Mouse (Mus musculus) heart, postnatal 0 days (tissue): Measurements from ENCODE around the gene Psmd11. TPM values are rescaled to one million over a fixed set of nuclear protein-coding genes. Genes with fewer than 3 reads are reported as not detected.

Experiments used
- ATAC-seq: fragments of 200-750 bp; cut with Nextera tagmentation; 2 replicates; pipeline ENCODE4 v1.8.0; 2017; ENCODE audit warnings: low read depth, moderate number of reproducible peaks, moderate library complexity; ENCODE audit not compliant: insufficient read depth
- DNase-seq: peaks from one replicate; pipeline ENCODE4 v3.0.0-alpha.2; 2016; ENCODE audit warnings: low spot score
- H3K27ac ChIP-seq: fragments of 300-500 bp; sonication (generic); 2 replicates; pipeline ENCODE4 v1.5.1; 2014; ENCODE audit warnings: low read depth, mild to moderate bottlenecking
- H3K27me3 ChIP-seq: fragments of 300-500 bp; sonication (generic); 2 replicates; pipeline ENCODE4 v1.6.1; 2014; ENCODE audit warnings: low read length, mixed read lengths; ENCODE audit not compliant: control insufficient read depth, insufficient read depth
- H3K36me3 ChIP-seq: fragments of 300-500 bp; sonication (generic); replicated peaks from 2 replicates; pipeline ENCODE4 v1.6.1; 2014; ENCODE audit warnings: low read length, mixed read lengths; ENCODE audit not compliant: control insufficient read depth, insufficient read depth
- H3K4me1 ChIP-seq: fragments of 300-500 bp; sonication (generic); 2 replicates; pipeline ENCODE4 v1.6.1; 2014; ENCODE audit warnings: antibody characterized with exemption; ENCODE audit not compliant: control insufficient read depth, insufficient read depth
- H3K4me2 ChIP-seq: fragments of 300-500 bp; sonication (generic); 2 replicates; pipeline ENCODE4 v1.6.1; 2014; ENCODE audit warnings: low read depth, mild to moderate bottlenecking, low read length, moderate library complexity
- H3K4me3 ChIP-seq: fragments of 300-500 bp; sonication (generic); 2 replicates; pipeline ENCODE4 v1.5.1; 2014; ENCODE audit warnings: low read depth, low read length
- H3K9ac ChIP-seq: fragments of 300-500 bp; sonication (generic); replicated peaks from 2 replicates; pipeline ENCODE4 v1.6.1; 2014; ENCODE audit warnings: low read depth, low read length, mixed read lengths
- H3K9me3 ChIP-seq: fragments of 300-500 bp; sonication (generic); replicated peaks from 2 replicates; pipeline ENCODE4 v1.6.1; 2016; ENCODE audit warnings: low read length; ENCODE audit not compliant: control insufficient read depth
- CTCF ChIP-seq: IDR thresholded peaks from 2 replicates; pipeline ENCODE4 v1.5.1; 2016; ENCODE audit warnings: antibody characterized with exemption, control low read depth, low read depth
- EP300 ChIP-seq: IDR thresholded peaks from 2 replicates; pipeline ENCODE4 v1.6.1; 2016; ENCODE audit warnings: antibody characterized with exemption, low read depth
- WGBS: fragments of 180-500 bp; shearing (Covaris S2); extraction: QIAGEN DNeasy Blood & Tissue Kit; methylation state at CpG from one replicate; pipeline ENCODE4 v1.1.7; 2014; 5-methylcytosine and 5-hydroxymethylcytosine counted together
- polyA plus RNA-seq: library from polyadenylated mRNA; unstranded; fragments of >200 nt; fragmentation: Nextera tagmentation; extraction: Ambion mirVana; gene quantifications from 2 replicates; pipeline ENCODE4 v1.2.1, GENCODE M21; 2015
- total RNA-seq: library from RNA; depleted of rRNA; stranded (reverse); fragments of >200 nt; gene quantifications from 2 replicates; pipeline ENCODE4 v1.2.3, GENCODE M21; 2014; ENCODE audit warnings: low replicate concordance

Gene Psmd11
- total and polyA plus RNA-seq, 2 experiments from 2014 or later = 36.0 to 187 TPM

DNA sequence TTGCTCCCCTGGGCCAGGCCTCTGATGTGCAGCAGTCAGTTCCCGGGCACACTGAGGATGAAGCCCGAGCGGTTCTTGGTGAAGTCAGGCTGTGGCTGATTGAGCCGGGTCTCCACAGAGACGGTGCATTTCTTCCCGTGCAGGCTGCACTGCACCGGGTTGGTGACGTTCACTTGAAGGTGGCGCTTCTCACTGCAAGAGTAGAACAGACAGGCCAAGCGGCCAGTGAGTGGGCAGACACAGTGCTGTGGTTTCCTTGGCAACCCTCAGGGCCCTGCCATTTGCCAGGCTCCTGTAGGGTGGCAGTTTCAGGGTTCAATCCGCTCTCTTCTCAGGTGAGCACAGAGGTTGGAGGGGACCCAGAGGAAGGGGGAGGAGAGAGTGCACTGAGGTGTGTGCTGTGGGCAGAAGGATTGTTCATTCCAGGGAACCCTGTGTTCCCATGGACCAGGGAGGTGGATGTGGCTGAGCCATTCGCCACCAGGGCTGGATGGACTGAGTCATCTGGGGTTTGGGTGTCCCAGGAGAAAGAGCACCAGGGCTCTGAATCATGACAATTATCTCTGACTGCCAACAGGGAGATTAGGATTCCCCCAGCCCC, 55.9 kb downstream of the Psmd11 start:
- Histone ChIP-seq H3K4me1 (peaks cover 13% of the 10 kb centered on the region), H3K27ac (no peak overlapping the region), H3K9me3 (no peaks in the 10 kb centered on the region), H3K27me3 (no peaks in the 10 kb centered on the region), H3K4me2 (no peak overlapping the region), H3K36me3 (0 out of 2 replicates have a peak, but pooled peaks cover 2% of the 10 kb centered on the region), H3K4me3 (no peak overlapping the region), H3K9ac (no peak overlapping the region)
- DNase-seq (no peak), ATAC-seq (no peak)
- 60% methylated on average over 12 of the region's 12 CpGs for WGBS
- TF ChIP-seq EP300 (no peak), CTCF (no peak)

- 74% methylated on average over 7 of the region's 9 CpGs for WGBS
- no peak for ATAC-seq
These were observed 56.7 kb downstream of the Psmd11 start for GRCm38 (mm10) chr11:80485120-80485551.

DNA sequence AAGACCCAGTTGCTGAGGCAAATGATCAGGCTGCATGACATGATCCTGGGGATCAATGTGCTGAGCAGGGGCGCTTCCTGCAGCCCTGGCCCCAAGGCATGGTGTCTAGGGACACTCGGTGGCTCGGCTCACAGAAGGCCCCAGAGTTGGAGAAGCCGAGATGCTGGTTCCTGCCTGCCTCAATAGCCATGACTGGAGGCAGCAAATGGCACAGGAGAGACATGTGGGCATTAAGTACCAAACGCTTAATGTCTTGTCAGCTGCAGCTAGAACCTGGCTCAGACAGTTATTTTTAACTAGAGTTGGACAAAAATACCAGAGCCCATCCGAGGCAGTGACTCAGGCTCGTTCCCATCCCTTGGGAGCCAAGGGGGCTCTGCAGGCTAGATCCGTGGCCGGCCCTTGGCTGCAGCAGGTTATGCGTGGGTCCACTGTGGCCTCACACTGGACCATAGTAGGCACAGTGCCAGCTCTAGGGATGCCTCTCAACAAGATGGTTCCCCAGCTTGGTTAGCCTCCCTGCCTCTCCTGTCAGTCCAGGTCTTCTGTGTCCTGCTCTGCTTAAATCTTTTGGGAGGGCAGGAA, 57.3 kb downstream of the Psmd11 start:
- H3K9ac ChIP-seq = no peak overlapping the region
- no peak overlapping the region for H3K4me2 ChIP-seq
- H3K9me3 ChIP-seq = no peaks in the 10 kb centered on the region
- ATAC-seq = no peak
- no peak for TF ChIP-seq EP300
- no peak for TF ChIP-seq CTCF
- H3K27me3 ChIP-seq = no peaks in the 10 kb centered on the region
- DNase-seq = no peak
- no peak overlapping the region for H3K4me3 ChIP-seq
- 48% methylated on average over 10 of the region's 10 CpGs for WGBS
- H3K36me3 ChIP-seq = 0 out of 2 replicates have a peak, but pooled peaks cover 2% of the 10 kb centered on the region
- peaks cover 18% of the 10 kb centered on the region for H3K4me1 ChIP-seq
- no peak overlapping the region for H3K27ac ChIP-seq

More at GRCm38 (mm10) chr11:80485120-80485551, 56.7 kb downstream of the Psmd11 start:
- TF ChIP-seq EP300 (no peak), CTCF (no peak)
- Histone ChIP-seq H3K27ac (no peak overlapping the region), H3K36me3 (0 out of 2 replicates have a peak, but pooled peaks cover 2% of the 10 kb centered on the region), H3K9ac (no peak overlapping the region), H3K4me3 (no peak overlapping the region), H3K27me3 (no peaks in the 10 kb centered on the region), H3K4me1 (peaks cover 18% of the 10 kb centered on the region), H3K9me3 (no peaks in the 10 kb centered on the region), H3K4me2 (no peak overlapping the region)
- DNase-seq = no peak

DNA sequence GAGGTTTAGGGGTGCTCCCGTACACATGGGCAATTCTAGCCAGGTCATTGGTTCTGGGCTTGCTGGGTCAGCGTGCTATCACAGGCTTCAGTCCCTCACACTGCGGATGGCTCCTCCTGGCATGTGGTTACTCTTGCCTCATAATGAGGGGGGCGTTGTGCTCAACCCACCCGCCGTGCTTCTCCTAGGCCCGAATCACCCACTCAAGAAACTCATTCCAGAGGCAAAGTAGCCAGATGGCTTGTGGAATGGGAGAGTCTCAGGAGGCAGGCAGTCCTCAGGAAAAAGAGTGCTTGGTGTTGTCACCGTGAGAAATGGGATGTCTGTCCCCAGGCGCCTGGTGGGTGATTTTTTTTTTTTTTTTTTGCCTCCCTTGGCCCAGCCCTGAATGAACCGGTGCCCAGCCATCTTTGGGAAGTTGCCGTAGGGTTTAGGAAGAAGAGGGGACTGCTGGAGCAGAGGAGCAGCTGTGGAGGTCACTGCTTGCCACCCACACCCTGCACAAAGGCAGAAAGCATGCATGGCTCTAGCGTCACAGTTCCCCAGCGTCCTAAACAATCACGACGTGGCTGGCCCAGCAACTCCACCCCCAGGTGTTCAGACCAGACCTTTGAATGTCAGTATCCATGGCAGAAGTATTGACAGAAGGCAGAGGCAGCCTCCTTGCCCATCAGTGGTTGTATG, 59.6 kb downstream of the Psmd11 start:
- DNase-seq (no peak), ATAC-seq (no peak)
- H3K4me3 ChIP-seq = no peak overlapping the region
- H3K27me3 ChIP-seq = no peaks in the 10 kb centered on the region
- H3K9me3 ChIP-seq = no peaks in the 10 kb centered on the region
- 83% methylated on average over 15 of the region's 15 CpGs for WGBS
- no peak overlapping the region for H3K4me2 ChIP-seq
- H3K36me3 ChIP-seq = 0 out of 2 replicates have a peak, but pooled peaks cover 2% of the 10 kb centered on the region
- no peak overlapping the region for H3K9ac ChIP-seq
- no peak overlapping the region for H3K27ac ChIP-seq
- H3K4me1 ChIP-seq = peaks cover 18% of the 10 kb centered on the region
- TF ChIP-seq EP300 (no peak), CTCF (no peak)

DNA sequence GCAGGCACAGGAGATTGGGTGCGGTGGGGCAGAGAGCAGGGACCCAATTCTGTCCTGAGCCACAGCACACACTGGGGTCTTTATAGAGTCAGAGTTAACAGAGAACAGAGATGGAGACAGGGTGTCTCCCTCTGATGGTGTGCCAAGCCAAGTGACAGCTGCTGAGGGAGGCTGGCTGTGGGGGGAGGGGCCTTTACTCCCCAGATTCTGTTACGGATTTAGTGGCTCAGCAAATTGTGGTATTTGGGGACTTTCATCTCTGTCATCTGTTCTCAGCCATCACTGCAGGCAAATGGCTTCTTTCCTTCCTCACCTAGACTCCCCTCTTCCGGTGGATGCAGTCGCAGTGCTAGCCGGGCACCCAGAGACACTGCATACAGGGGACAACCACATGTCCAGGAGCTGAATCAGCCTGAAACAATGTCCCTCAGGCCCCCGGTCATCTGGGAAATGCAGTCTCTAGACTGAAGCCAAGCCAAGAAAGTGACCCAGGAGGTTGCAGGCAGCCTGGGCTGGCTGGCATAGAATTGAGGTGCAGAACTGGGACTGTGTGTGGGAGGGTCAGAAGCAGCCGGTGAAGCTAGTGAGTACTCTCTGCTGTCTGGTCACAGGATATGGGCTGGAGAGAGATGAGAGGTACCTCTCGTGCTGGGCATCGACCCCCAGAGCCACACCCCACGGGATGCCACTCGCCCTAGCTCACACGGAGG, 60.9 kb downstream of the Psmd11 start:
- ATAC-seq (no peak), DNase-seq (no peak)
- 42% methylated on average over 12 of the region's 12 CpGs for WGBS
- Histone ChIP-seq H3K27ac (no peak overlapping the region; the same call in 1 of the 2 replicates), H3K27me3 (no peaks in the 10 kb centered on the region), H3K4me2 (no peak overlapping the region), H3K36me3 (no peaks in the 10 kb centered on the region), H3K9me3 (no peaks in the 10 kb centered on the region), H3K4me1 (peaks cover 18% of the 10 kb centered on the region), H3K4me3 (no peak overlapping the region), H3K9ac (no peak overlapping the region)
- TF ChIP-seq EP300 = no peak
- TF ChIP-seq CTCF = no peak
